Mouse (Mus musculus) spleen, postnatal 10 days (tissue): ENCODE data around the gene Duox2.
A peak's percentile ranks its signal among the peaks of the same experiment; 100 is the strongest.

ENCODE experiments used
- DNase-seq, 2 experiments: peaks; one replicate each; pipeline ENCODE4 v3.0.0; 2021 to 2022; ENCODE audit warnings: low spot score in 2 of 2

Gene Duox2

DNA sequence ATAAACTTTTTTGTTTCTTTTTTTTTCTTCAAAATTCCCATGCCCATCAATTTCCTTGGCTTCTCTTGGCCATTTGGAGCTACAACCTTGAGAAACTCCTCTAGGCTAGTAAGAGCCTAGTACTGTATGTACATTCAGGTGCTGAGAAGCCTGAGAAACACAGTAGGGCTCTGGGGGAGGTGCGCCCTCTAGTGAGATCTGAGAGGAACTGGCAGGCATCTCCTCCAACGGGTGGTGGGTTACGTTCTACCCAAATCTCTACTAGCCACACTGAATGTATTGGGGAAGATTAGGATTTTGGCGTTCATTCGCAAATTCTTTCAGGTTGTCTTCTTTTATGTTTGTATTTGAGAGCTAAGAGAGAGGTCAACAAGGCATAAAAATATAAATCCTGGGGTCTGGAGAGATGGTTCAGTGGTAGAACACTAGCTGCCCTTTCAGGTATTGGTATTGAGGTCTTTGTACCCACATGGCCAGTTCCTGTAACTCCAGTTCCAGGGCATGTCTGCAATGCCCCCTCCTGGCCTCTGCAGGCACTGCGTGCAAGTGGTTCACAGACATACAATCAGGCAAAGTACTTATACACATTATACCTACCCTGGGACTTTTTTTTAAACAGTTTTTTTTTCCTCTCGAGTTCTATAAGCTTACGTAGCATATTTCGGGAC lies 4.5 kb upstream of the Duox2 start:
- peak; percentile 31 to 72 for DNase-seq

DNA sequence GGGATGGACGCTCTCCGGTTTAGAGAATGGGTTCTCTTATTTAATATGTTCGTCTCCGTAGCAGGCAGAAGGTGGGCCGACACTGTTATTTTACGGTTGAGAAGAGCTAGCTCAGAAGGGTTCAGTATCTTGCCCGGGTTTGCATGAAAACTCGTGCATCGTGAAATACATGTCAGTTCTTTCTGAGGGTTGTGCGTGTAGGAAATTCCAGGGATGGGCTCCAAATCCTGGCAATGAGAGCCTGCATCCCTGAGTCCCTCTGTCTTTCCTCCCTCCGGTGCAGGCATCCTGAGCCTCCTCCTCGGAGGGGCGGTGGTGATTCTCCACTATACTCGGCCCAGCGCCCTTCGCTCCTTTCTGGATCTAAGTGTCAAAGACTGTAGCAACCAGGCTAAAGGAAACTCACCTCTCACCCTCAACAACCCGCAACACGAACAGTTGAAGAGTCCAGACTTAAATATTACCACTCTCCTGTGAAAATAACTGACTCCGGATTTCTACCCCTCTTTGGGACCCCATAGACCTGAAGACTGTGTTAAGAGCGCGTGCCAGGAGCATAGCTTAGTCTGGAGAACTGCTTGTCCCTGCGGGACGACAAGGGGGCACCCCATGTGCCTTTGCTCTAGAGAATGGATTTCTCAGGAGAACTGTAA lies 3.8 kb upstream of the Duox2 start:
- DNase-seq, result no peak

DNA sequence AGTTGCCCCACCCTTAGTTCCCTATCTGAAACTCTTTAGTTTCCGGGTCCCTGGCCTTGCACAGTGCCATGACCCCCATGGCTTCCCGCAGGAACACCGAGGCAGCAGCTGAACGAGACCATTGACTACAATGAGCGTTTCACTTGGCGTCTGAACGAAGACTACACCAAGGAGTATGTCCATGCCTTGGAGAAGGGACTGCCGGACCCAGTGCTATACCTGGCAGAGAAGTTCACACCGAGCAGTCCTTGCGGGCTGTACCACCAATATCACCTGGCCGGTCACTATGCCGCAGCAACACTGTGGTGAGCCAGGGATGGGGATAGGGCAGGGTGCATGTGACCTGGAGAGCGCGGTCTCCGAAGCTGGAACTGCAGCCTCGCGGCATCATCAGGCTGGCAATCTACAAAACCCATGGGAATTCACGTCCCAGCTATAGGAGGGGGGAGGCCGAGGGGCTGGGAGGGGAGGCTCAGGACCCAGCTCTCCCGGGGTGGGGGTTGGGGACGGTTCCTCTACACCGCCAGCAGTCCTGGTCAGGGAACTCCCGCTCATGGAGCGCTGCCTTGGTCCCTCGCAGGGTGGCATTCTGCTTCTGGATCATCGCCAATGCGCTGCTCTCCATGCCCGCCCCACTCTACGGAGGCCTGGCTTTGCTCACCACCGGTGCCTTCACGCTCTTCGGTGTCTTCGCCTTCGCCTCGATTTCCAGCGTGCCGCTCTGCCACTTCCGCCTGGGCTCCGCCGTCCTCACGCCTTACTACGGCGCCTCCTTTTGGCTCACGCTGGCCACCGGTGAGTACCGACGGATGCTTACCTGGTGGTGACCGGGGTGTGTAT lies 3.1 kb upstream of the Duox2 start:
- peak in 1 of 2 experiments; percentile 32 for DNase-seq

DNA sequence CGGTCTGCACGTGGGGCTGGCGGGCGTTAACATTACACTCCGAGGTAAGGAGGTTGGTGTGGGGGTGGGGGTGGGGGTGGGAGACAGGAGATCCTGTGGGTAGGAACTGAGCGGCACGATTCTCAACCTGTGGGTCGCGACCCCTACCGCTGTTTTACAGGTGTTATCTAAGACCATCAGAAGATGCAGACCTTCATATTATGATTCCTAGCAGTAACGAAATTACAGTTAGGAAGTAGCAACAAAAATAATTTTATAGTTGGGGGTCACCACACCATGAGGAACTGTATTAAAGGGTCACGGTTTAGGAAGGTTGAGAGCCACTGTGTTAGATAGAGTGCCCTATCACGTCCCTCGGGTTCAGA lies 2.4 kb upstream of the Duox2 start:
- no peak for DNase-seq

DNA sequence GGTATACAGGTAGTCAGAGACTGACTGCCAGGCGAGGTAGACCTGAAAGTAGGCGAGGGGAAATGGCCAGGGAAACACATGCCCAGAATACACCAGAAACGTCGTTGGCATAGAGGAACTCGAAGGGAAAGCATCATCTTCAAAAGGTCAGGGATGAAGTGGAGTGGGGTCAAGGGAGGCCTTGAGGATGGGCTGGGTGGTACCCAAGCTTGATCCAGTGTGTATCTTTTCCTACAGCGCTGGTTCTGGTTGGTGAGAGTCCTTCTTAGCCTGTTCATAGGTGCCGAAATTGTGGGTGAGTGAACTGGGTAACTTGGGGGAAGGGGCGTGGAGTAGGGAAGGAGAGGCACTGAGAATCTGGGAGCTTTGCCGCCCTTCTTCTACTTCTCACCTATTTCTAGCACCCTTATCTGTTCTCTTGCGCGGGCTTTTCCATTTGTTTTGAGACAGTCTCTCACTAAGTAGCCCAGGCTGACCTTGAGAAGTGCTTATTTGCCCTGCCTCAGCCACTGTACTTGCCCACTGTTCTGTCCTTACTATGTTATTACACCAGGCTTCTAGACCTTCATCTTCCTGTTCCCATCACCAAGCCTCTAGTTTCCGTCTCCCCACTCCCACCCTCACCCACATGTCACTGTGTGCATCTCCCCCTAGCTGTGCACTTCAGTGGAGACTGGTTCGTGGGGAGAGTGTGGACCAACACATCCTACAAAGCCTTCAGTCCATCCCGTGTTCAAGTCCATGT lies 1.8 kb upstream of the Duox2 start:
- DNase-seq, result no peak

DNA sequence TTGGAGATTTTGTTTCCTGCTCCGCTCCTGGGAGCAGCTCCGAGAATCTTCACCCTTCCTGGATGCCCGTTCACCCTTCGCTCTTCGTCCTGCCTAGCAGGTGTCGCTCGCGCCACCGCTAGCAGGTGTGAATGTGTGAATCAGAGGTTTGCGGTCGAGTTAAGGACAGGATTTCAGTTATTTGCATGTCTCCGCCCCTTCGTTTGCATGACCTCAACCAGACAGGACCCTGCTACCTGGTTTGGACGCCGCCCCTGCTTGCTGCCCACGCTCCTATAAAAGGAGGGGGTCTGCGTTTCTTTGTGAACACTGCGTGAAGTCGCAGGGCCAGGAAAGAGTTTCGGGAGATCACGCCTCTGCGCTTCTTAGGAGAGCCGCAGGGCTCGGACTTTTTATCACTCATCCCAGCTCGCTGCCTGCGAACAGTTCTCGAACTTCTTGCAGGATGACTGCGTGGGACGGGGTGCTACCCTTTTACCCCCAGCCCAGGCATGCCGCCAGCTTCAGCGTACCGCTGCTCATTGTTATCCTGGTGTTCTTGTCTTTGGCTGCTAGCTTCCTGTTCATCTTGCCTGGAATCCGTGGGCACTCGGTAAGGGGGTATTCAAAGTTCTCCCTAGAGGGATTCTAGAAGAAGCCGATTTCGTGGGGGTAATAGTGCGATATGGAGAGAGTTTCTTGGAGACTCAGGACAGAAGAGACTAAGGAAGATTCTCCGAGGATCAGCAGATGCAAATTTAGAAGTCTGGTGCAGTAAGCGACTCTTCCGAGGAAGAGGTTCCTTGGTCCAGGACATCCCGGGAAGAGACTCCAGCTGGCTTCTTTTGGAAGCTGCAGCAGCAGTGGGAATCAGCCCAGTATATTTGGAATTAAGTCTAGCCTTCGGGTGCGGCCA lies 594 bp upstream of the Duox2 start, which contains the start of gene Duoxa2:
Gene Duoxa2 (plus strand): TSS at position 305 of the 895 bp plus-strand sequence.
- DNase-seq, result peak in 1 of 2 experiments; percentile 27

DNA sequence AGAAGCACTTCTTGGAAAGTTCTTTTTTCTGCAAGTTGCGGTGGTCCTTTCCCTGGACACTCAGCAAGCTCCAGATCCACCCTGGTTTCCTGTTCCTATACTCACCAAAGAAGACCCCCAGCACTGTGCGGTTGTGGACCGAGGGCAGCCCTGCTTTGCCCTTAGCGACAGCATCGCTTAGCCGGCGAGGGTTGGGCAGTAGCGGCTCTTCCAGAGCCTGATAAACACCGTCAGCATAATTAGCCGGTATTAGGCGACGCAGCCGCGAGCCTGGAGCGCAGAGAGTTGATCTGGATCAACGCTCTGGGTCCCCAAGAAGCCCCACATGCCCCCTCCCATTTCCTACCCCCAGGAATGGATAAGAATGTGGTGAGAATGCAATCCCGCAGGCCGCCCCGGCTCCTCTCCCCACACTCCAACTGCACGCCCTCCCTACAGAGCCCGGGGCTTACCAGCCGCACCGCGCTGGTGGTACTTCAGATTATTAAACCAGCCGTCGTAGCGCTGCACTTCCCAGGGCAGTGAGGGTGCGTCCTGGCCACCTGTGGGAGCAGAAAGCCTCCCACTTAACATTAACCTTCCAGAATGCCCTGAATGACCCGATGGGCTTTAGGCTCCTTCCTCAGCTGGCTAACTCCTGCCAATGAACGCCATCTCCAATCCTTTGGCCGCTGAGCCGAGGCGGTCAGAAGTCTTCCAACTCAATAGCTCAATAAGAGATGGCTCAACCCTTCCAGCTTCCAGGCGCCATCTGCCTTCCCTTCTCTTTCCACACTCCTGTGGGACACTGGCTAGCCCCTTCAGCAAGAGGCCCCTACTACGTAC lies 766 bp downstream of the Duox2 start:
- DNase-seq, result no peak

DNA sequence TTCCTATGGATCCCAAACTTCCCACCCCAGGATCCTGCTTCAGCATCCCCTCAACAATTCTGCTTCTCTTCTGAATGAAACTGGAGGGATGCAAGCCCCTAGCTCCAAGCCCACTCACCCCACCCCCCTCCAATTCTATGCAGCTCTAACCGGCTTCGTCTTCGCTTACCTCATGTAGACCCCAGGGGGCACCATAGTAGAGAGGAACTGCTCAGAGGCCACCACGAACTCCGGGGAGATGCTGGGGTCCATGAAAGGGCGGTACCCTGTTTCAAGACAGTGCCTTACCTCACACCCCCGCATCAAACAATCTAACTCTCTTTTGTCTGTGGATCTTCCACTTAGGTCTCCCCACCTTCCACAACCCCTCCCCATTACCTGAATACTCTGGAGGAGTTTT lies 3.3 kb downstream of the Duox2 start:
- DNase-seq, result no peak

DNA sequence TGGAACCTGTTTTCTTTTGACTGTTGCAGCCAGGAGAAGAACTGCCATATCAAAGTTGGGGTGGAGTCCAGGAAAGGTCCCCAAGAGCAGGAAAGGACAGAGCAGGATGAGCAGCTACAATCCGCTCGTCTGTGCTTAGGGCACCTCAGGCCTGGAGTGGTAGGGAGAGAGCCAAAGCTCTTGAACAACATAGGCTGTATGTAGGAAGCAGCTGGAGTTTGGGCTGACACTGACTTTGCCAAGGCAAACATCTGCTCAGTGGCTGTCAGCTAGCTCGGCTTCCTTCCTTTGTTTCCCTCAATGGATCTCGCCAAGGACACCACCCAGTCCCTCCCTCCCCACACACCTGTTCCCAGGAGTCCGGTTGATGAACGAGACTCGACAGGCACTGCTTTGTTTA lies 12.1 kb downstream of the Duox2 start:
- no peak for DNase-seq

DNA sequence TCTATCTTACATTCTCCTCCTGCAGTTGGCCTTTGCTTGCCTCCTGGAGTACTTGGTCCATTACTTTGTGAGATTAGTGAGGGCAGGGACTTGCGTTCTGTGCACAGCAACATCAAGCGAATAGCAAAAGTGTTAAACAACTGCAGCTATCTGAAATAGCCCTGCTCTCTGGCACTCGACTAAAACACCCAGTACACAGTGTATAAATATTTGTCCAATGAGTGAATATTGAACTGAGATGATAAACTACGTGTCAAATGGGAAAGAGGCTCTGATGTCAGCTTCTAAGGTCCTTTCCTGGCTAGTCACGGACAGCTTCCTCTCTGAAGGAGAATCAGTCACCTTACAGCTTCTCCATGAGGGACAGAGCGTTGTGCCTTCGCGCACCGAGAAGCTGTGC lies 14.2 kb downstream of the Duox2 start:
- DNase-seq, result no peak

DNA sequence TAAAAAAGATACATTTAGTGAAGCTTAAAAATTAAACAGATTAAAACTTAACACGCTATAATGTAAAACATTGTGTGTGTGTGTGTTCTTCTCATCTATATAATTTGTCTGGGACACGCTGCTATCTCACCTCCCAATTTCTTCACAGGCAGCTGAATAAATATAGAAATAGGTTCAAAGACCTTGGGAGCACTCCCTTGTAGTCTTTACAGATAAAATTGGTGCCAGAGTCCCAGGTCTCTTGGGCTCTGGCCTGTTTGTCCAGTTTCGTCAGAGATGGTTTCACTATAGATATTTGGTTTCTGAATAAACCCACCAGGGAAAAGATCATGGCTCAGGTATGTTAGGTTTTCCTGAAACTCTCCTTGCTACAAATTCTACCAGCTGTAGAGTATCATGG lies 19.5 kb downstream of the Duox2 start:
- DNase-seq, result no peak

DNA sequence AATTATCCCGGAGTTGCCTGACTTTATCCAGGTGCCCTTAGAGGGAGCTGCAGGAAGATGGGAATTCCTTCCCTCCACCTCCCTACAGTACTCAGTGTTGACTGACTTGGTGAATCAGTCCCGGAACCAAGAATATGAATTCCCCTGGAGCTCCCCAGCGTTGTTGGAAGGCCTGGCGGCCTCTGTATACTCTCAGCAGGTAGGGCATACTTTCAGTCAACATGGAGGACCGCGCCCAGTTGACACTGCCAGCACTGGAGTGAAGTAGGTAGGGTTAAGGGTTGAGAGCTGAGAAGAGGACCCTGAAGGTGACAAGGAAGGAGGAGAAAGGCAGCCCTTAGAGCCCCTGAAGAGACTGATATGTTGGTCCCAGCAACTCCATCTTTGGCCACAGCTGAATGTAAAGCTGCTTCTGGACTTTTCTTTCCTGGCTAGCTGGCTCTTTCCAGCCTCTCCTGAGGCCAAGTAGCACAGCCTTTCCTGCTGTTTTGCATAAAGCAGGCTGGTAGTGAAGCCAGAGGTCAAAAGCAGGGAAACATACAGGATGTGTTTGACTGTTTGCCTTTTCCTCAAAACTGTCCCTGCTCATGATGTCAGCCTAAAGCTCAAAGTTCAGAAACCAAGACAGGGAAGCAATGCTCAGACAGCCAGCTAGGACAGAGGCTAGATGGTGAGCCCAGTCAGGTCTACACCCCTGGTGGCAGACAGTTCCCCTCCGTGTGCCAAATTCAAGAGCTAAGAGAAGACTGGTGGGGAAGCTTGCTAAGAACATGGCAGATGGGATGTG lies 31.6 kb downstream of the Duox2 start:
- DNase-seq, result no peak

DNA sequence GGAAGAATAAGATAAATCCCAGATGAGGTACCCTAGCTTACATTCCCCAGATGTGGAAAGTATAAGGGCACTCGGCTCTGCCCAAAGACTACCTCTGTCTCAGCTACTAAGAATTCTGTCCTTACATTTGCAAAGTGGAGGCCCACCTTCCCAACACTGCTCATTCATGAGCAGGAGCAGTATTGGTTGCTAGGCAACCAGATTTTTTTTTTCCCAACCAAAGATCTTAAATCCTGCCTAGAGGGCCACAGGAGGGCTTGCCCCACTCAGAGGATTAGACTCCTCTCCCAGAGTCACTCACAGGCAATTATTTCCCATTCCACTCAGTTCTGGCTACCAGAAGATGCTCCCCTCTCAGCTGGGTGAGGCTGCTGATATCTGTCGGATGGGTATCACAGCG lies 33.6 kb downstream of the Duox2 start:
- DNase-seq, result no peak

DNA sequence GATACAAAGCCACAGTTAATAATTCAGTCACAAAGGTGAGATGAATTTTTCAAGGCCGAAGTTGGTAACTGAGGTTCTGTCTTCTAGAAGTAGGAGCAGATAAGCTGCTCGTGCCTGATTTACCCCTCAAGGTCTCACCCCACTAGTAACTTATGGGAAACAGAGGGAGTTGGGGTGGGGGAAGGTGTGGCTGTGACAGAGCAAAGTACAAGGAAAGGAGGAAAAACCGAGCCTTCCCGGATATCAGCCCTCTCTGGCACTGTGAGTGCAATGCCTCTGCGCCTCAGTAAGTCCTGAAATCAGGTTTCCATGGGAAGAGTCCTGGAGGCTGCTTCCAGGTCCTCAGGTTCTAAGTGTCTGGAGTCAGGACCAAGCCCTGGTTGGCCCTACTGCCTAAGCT lies 37.5 kb downstream of the Duox2 start:
- no peak for DNase-seq

DNA sequence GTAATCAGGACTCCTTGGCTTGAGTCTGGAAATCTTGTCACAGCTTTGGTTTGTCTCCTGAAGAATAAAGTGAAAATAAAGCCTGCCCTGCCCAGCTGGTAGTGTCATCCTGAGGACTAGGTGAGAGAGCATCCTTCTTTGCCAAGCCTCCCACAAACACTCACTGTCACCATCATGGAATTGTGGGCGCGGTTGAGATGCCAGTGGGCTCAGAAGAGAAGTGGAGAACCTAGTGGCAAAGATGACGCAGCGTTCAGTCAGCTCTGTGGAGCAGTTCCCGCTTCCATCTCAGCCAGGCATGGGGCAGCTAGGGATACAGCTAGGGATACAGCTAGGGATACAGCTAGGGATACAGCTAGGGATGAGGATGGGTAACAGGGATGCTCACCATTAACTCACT lies 42.3 kb downstream of the Duox2 start:
- DNase-seq, result no peak

DNA sequence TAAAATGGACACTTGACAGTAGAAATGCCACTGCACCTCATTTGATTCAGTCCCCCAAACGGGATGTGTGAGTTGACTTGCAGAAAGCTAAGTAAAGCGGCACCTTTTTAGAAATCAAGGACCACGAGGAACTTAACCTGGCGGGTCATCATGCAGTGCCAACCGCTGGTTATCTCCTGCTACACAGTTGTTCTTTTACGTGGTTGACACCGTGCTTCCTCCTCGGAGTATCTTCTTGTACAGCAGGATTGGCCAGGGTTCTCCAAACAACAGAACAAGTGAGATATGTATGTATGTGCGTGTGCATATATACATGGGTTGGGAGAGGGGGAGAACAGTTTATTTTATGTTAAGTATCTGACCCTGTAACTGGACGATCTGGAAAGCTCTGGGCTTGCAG lies 50.5 kb downstream of the Duox2 start:
- no peak for DNase-seq

DNA sequence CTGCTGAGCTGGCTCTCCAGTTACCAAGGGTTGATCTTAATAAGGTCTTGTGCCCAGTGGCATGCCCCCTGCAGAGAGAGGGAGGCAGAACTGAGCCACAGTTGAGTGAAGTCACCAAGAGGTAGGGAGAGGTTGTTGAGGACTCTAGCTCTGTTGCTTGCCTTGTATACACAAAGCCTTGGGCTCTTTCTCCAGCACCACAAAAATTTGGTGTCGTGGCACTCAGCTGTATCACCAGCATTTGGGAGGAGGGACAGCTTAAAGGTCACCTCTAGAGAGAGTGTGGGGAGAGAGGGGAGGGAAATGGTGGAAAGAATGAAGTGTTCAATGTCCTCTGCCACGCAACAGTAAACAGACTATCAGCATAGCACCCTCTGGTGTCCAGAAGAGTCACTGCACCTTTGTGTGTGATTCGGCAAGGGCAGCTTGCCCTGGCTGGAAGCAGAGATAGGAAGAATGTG lies 54.5 kb downstream of the Duox2 start:
- peak; percentile 68 to 81 for DNase-seq

DNA sequence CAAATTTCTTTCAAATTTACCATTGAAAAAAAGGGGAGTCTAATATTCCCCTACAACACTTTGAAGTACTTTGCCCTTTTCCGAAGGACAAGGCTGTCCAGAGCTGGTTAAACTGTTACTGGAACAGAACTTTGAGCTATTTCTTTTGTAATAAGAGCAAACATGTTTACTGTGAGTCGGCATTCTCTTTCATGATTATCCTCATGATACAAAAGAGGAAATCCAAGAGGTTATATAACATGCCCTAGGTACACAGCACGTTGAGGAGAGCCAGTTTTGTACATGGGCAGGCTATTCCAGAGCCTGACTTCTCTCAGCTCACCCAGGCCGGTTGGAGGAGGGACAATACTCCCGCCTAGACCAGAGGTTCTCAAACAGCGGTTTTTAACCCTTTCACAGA lies 56.3 kb downstream of the Duox2 start:
- no peak for DNase-seq

DNA sequence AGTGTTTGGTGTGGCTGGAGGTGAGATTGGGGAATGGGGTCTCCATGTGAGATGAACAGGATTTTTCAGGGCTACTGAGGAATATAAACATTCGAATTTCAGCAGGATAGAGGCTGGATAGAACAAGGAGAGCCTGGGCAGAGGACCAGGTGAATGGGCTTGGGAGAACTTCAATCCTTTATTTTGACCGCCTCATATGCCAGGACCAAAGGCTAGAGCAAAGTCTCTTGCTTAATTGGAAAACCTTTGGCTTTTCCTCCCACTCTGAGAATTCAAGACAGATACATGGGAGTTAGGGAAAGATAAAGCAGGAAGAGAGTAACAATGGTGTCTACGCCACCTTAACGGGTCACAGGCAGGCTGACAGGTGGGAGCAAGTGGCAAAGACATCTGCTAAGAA lies 57.0 kb downstream of the Duox2 start:
- DNase-seq, result no peak
